Mouse (Mus musculus): ENCODE measurements around the gene Phldb3.

DNA sequence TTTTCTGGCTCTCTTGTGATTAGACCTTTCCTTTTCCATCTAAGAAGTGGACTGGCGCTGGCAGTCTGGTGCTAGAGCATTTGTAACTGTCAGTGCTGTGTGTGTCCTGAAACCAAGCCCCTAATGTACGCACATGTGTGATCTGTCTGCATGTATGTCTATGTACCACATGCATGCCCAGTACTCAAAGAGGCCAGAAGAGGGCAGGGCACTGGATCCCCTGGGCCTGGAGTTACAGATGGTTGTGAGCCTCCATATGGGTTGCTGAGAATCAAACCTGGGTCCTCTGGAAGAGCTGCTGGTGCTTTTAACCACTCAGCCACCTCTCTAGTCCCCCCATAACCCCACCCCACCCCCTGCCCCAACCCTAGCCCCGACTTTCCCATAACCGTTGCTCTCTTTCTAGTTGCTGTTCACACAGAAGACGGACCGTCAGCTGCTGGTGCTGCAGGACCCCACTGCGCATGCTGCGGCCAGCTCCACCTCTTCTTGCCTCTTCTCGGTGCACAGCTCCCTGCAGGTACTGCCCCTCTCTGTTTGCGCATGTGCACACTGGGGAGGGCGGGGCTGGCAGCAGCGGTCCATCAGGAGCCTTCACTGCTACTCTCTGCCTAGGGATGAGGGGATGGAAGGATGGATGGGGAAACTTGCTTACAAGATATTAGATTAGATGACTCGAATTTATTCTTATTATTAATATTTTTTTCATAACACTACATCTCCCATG is 9.3 kb downstream of the Phldb3 start:
- no peak for TF ChIP-seq POLR2A (IDR thresholded peaks at IDR 0.05; ENCODE audit: low read depth, low read length)
- no peak for TF ChIP-seq CTCF (IDR thresholded peaks at IDR 0.05; ENCODE audit: extremely low read depth, insufficient read length, insufficient replicate concordance, low read depth, low read length)
